Mouse (Mus musculus) spleen, postnatal 36 days (tissue): Measurements from ENCODE around the gene Unc13d.
"Not testable (repeated sequence)": the region's sequence is repeated elsewhere in the genome, so short reads cannot be mapped to it uniquely, and the experiment has no call there.

Source experiments
- DNase-seq, 2 experiments: peaks; one replicate each; pipeline ENCODE4 v3.0.0; 2022; ENCODE audit warnings: low spot score in 2 of 2, mixed read lengths in 1 of 2

Gene Unc13d

GRCm38 (mm10) chr11:116023074-116023770 is 54.5 kb downstream of the Unc13d start:
- not testable (repeated sequence) for DNase-seq

GRCm38 (mm10) chr11:116022256-116022780 is 55.4 kb downstream of the Unc13d start:
- DNase-seq: no peak

GRCm38 (mm10) chr11:116021328-116022220 is 56.2 kb downstream of the Unc13d start:
- DNase-seq: no peak

- DNase-seq: no peak
Measured at GRCm38 (mm10) chr11:116020519-116020922, 57.2 kb downstream of the Unc13d start.

- no peak for DNase-seq
Measured at GRCm38 (mm10) chr11:116019976-116020411, 57.8 kb downstream of the Unc13d start.

GRCm38 (mm10) chr11:116019360-116019791 is 58.4 kb downstream of the Unc13d start:
- DNase-seq: no peak

- DNase-seq: not testable (repeated sequence)
Measured at GRCm38 (mm10) chr11:116018867-116019266, 58.9 kb downstream of the Unc13d start.

GRCm38 (mm10) chr11:116018106-116018505 is 59.7 kb downstream of the Unc13d start:
- peak; percentile 38 to 44 for DNase-seq

- no peak for DNase-seq
Measured at GRCm38 (mm10) chr11:116014821-116015220, 62.9 kb downstream of the Unc13d start.

- peak; percentile 91 to 92 for DNase-seq
Measured at GRCm38 (mm10) chr11:116012262-116012947, 65.4 kb downstream of the Unc13d start, which contains the start of gene Galk1. Galk1 (minus strand) TSS chr11:116012719.
